Mouse (Mus musculus): ENCODE results near the gene Zbtb2.

DNA sequence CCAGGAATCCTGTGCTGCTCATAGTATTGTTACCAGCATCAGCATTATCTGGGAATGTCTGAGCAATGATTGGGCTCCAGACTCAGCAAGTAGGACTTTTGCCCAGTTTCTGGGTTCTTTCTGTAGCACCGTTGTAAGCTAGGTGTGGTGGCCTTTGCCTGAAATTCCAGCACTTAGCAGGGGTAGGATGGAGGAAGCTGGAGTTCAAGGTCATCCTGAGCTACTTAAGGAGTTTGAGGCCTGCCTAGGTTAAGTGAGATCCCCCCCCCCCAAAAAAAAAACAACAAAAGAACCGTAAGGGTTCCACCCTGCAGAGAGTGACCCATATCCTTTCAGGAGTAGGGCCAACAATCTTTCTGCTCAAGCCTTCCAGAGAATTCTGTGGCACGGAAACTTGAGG lies 23.3 kb downstream of the Zbtb2 start:
- TF ChIP-seq CTCF (IDR thresholded peaks at IDR 0.05) (no peak), EP300 (IDR thresholded peaks at IDR 0.05) (no peak)

Measured in lung, postnatal 0 days (tissue).